Mouse (Mus musculus) CH12F3 (cell line): ENCODE measurements at regions not wholly inside any gene's neighbourhood (a gene's known extent, or its start where the extent isn't known, plus 50 kb on each side); places are given as distances from the start of the nearest gene placed in this dataset.

ENCODE experiments used
- in situ Hi-C: fragments of 300-500 bp; cut with MboI; formaldehyde crosslinking; loops from 2 replicates; pipeline ENCODE4 v1.14.3; 2020; ENCODE audit warnings: low sequenced_read_pairs

DNA sequence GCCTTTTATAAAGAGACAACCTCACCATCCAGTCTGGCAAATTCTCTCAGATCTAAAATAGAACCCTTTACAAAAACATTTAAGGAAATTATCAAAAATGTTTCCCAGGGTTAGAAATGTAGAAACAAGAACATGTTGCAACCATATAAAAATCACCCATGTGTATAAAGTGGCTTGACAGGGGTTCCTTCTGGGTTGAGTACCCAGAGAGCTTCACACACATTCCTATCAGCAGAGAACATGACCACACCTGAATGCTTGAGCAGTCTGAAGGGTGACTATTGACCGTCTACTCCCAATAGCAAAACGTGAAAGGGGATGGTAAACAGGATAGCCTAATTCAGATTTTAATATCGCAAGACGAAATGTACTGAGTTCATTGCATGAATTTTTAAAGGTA lies 57.8 kb upstream of the Zfand5 start:
- in situ Hi-C loops, result no loop called here

DNA sequence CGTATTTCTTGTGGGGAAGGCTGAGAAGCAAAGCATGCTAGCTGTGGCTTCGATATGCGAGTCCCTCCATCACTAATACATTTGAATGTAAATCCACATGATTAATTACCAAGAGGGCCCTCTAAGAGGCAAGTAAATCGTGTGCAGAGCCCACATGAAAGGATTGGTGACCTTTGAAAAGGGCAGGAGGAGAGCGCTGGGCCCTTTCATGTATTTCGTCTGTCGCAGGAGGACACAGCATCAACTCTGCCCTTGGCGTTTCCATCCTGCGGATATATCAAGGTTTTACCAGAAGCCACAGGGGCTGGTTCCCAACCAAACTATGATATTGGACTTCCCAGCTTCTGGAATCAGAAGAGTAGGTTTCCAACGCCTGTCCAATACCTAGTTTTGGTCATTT lies 78.6 kb upstream of the Zfand5 start:
- in situ Hi-C loops, result no loop called here

DNA sequence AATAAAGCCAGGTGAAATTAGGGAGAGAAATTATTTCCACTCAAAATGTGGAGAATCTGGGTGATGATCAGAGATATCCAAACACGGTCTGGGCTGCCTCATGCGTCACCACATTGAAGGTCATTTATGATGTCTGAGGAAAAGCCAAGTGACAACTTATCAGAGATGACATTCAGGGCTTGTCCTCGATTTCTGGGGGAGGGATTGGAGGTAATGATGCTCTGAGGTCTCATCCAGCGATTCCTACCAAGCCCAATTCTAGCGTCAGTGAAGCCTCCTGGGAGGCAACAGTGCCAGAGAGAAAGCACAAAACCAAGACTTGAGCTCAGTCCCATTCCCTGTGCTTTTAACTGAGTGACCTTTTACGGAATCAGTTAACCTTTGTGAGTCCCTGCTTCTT lies 79.5 kb upstream of the Zfand5 start:
- in situ Hi-C loops, result no loop called here

DNA sequence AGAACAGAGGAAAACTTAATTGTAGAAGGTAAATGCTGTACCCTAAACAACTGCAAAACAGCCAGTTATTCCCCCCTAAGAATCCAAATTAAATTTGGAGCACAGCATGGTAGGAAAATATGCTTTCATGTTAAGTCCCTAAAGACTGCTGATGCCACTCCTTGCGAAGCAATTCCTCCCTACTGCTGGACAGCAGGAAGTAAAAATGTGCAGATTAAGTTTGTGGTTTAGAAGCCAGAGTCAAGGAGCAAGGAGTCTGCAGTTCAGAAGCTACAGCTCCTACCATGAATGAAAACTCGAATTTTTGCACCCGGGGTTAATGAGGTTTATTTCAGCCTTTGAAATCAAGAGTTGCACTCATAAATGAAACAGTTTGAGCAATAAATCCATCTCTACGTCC lies 82.9 kb upstream of the Zfand5 start:
- in situ Hi-C loops, result no loop called here

DNA sequence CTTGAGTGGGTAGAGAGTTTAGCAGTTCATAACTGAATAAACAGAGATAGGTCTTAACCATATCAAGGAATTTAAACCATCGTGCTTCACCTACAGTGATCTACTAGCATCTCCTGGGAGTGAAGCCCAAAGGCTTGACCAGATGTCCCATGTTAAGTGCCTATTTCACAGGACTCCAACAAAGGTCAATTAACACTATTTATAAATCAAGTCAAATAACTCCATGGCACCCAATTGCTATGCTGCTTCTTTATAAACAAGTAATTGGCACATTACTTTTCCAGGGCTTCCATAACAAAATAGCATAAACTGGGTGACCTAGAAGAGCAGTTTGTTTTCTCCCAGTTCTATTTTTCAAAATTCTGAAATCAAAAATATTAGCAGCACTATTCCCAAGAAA lies 85.4 kb upstream of the Zfand5 start:
- in situ Hi-C loops, result no loop called here

DNA sequence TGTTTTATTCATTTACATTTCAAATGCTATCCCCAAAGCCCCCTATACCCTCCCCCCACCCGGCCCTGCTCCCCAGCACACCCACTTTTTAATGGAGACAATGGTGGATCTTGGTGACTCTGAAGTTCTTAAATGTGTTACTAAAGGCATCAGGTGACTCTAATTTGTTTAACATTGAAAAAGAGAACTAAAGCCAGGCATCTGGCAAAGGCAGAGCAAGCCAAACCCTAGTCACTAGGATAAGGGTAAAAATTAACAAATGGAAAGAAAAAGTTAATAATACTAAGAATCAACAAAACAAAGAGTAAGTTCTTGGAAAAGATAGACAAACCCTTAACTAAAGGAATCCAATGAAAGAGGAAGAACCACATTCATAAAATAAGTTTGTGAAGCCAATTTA lies 86.1 kb upstream of the Zfand5 start:
- in situ Hi-C loops, result no loop called here

DNA sequence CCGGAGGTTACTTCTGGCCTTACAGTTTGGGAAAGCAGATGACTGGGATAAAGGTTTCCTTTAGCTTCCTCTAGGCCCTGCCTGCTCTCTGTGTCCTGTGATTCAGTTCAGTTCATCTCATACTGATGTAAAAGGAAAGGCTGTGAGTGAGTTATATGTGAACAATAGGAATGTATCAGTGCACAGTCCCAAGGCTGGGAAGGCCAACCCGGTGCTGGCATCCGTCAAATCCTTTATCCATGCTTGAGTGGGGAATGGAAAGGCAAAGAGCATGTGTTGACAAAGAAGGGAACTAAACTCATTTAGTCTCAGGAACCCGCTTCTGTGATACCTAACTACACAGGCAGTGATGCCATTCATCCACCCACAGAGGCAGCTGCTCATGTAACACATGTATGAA lies 89.0 kb upstream of the Zfand5 start:
- in situ Hi-C loops, result no loop called here

DNA sequence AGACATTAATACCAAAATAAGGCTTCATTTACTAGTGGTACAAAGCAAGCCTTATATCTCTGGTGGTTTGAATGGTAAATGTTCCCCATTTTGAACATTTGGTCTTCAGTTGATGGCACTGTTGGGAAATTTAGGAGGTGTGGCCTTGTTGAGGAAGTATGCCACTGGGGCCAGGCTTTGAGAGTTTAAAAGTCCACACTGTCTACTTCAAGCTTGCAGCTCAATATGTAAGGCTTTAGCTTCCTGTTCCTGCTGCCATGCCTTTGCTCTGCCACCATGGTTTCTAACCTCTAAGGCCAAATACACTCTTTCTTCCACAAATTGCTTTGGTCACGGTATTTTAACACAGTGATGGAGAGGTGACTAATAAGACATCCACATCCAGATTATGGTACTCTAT lies 92.2 kb upstream of the Zfand5 start:
- in situ Hi-C loops, result no loop called here

DNA sequence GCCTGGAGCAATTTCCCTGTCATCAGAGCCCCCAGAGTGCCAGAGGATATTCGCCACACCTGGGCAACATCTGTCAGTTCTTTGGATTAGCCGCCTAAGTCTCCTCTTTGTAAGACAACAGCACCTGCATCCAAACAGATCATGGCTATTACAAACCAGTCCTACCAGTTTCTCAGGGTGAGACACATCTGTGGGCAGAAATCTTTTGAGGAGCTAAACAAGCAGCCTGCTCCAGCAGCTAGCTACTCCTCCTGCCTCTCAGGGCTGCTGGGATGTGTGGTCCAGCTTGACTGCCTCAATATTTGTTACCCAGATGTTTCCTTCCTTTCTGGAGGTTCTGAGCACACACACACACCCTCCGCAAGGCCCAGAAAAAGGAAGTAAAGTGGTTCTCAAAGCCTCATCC lies 96.6 kb upstream of the Zfand5 start:
- in situ Hi-C loops, result no loop called here

DNA sequence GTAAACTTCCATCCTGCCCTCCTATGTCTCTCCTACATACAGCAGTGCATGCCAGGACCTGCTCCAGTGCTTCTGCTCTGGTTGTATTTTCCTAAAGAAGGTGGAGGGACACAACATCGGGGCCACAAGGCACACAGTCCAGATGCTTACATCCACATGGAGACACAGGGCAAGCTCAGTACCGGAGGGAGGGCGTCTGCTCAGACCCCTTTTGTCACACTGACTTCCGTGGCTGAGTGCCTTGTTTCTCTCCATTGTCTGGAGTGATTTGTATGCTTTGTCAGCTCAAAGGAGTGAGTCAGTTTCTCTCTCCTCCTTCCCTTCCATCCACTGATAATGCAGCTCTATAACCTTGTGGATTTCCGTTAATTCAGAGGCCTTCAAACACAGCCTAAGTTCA lies 97.4 kb upstream of the Zfand5 start:
- in situ Hi-C loops, result no loop called here

DNA sequence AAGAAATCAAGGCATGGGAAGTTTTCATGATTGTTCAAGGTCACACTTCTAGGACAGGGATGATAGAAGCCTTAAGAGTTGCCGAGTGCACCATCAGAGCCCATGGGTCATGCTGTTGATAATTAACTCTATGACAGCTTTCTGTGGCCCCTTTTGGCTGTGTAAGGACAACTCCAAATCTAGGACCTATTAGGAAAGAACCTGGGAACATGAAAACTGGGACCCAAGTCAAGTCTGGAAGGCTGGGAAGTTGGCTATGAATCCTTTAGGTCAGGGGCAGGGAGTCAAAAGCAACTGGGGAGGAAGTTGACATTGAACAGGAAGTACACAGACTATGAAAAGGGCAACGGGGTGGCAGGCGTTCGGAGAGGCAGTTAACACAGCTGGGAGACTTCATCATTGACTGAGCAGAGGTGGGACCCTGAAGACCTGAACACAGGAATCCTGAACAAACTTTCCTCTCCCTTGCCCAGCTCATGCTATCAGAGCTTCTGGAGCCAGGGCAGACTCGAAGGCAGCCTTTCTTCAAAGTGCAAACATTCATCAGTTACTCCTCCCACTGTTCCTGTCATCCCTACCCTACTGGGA lies 98.1 kb upstream of the Zfand5 start:
- in situ Hi-C loops, result no loop called here

DNA sequence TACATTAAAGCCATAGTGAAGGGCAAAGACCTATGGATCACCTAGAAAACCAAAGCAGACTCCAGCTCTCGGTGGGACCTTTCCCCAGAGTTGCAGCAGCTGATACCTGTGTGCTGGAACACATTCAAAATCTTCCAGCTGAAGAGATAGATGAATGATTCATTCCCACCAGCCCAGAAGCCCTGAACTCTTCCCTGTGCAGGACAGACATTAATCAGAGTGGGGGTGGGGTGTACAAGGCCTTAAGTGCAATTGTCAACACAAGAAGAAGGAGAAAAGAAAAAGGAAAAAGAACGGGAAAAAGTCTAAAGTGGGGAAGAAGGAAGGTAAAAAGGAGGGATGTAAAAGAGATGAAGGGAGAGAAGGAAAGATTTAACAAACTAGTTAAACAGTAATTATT lies 100.9 kb upstream of the Zfand5 start:
- in situ Hi-C loops, result no loop called here

DNA sequence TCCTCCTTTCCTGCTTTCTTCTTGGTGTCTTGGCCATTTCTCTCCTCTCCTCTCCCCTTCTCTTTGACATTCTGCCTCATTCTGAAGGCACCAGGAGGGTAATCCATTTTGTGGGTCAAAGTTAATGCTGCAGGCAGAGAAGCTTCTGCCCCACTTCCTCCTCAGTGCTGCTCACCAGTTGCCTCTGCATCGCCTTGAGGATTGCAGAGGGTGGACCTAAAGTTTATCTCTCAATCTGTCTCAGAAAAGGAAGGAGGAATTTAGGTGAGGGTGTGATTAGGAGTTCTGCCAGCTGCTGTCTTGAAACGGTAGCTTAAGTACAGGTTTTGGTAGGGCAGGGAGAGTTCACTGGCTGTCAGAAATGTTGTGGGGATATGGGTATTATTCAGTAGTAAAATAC lies 101.3 kb upstream of the Zfand5 start:
- in situ Hi-C loops, result no loop called here

DNA sequence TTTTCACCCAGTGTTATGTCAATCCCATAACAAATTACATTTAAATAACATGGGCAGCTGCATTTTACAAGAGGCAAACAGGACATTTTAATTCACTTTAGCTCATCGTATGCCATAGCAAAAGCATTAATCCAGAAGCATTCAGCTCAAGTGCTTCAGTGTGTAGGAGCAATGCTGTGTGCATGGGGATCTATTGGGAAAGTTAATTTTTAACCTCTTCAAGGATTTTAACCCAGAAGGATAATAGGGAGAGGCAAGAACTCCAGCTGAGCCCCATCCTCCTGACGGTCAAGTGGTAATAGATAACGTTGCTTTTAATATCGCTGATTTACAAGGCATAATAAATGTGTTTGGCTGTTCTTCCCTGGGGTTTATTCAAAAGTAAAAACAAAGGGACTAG lies 105.1 kb upstream of the Zfand5 start:
- in situ Hi-C loops, result no loop called here

DNA sequence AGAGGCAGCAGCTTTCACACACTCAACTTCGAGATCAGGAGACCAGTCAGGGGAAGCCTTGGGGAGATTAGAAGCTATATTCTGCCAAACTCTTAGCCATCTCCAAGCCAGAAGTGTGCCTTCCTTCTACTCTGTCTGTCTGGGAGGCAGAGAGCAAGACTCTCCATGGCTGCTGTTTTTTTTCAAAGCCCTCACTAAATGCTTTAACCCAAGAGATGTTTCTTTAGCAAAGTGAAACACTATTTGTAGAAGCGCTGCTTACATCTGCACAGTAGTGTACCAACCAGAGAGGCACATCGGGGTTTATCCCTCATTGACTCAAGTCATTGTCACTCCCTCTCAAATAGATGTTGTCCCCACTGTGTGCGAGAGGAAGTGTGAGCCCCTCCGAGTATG lies 105.6 kb upstream of the Zfand5 start:
- in situ Hi-C loops, result no loop called here

DNA sequence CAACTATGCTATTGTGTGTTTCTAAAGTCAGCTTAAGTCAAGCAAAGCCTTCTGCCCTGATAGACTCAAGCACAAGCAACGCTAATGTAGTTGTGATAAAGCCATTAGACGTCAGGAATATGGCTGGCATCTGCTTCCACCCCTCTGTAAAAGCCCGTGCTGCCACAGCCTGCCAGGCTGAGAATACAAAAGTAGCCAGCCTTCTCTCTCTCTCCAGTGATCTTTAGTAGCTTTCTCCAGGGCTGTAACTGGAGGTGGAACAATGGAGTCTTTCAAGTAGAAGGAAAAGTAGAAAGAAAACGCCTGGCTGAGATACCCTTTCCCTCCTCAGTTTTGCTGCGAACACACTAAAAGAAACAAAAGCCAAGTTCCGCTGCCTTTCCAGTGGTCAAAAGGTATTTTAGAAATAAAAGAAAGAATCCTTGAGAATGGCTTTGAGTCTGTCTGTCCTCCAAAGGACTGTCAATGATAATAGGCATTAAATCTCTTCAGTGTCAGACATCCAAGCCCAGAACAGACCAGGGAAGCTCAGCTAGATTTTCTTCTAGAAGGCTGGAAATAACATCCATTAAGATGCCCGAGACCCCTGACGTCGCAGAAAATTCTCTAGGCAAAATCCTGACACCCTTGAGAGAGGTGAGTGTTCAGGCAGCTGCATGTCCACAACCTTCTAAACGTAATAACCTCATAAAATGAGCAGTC lies 106.2 kb upstream of the Zfand5 start:
- in situ Hi-C loops, result no loop called here

DNA sequence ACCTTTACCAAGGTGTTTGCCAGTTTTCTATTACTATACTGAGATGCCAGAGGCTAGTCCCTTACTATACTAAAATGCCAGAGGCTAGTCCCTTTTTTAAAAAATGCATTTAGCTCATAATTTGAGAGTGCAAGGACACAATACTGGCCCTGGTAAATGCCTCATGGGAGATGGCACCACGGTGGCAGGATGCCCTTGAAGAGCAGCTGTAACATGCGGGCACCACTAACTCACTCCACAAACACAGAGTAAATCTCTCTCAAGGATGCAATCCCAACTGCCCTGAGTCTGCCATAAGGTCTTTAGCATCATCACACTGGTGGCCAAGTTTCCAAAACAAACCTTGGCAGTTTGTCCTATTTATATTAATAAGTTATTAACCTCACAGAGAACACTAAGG lies 108.1 kb upstream of the Zfand5 start:
- in situ Hi-C loops, result no loop called here

DNA sequence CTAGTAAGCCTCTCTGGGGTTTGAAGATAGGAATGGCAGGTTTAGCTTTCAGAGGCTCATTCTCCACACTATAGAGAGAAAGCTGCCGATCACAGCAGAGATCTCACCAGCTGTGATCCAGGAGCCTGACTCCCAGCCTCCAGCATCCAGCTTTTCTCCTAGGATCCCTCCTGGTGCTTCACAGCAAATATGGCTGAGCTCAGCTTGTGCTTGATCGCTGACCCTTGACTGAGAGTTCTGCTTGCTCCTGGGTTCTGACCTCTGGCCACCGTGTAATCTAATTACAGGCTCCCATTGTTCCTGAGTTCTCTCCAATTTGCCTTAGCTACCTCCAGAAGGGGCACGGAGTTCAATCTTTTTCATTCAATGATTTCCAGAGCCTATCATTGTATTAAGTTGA lies 111.1 kb upstream of the Zfand5 start:
- in situ Hi-C loops, result no loop called here

DNA sequence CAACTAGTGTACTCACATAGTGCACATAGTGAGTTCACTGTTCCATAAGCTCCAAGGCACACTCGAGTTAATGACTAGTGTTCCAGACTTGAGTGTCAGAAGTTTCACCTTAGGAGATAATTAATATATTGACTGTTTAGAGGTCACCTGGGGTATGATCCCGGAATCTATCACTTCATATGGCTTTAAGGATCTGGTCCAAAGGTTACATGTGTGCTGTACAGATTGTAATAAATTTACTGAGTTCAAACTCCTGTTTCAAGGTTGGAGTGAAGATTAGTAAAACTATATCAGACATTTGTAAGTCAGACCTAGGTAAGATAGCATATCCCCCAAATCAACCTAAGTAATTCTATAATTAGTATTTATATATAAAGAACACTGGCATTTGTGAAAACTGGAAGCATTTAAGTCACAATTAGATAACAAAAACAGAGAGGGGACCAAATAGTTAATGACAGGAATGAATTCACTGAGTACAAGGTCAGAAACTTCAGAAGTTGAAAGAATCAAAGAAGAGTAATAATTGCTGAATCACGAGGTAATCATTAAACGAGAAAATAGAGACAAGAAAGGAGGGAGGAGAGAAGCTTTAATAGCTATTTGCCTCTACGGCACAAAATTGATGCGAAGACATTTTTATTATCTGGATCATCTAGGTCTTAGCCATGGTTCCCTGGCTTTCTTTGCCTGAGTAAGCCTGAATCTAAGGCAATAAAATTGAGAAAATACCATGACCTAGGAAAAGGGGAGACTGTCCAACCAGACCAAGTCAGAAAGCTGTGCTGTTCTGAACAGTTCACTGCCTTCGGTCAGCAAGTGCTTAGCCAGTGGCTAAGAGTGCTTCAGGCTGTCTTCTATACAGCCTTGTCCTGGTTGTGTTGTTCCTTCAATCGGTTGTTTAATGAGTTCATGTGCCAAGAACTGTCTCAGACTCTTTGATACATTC lies 112.6 kb upstream of the Zfand5 start:
- in situ Hi-C loops, result no loop called here

DNA sequence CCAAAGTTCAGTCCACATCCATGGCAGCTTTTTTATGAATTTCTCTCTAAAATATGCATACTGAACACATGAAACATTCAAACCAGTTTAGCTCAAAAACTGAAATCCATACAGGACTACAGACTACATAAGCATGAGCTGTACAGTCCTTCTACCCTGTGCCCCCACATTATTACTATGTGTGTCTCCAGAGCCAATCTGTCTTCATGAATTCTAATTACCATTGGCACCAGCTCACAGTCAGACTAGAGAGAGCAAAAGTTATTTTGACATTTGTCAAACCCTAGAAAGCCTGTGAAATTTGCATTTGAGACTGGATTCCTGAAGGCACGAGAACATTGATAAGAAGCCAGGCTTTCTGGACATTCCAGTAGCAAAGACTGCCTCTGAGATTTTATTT lies 117.9 kb upstream of the Zfand5 start:
- in situ Hi-C loops, result no loop called here

DNA sequence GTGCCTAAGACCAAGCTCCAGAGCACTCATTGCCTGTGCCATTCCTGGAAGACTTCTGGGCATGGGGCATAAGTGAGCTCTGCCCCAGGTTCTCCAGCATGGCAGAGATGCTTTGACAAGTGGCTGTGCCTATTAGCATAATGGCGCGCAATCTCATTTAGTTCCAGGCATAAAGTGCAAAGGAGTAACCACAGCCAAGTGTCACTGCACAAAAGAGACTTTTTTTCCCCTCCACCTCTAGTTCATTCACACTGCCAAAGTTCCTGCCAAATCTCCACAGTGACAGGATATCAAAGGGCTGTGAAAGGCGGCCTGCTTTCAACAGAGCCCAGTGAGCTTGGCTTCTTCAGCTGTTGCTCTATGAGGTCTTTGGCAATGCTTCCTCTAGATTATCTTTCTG lies 120.1 kb upstream of the Zfand5 start:
- in situ Hi-C loops, result no loop called here

DNA sequence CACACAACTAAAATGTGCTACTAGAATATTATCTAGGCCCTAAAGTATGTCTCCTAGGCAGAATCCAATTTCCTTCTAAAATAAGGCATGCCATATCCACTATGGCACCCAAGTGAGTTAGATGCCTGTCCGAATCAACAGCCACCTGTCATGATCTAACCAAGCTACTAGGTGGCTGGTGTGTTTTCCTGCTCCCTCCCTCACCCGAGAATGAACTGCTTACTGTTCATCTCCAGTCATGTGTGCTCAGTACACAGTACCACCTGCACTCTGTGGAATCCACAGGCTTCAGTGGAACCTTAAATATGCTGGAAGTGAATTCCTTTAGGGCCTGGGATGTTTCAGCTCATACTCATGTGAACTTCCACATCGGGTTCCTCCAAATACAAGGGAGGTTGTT lies 121.2 kb upstream of the Zfand5 start:
- in situ Hi-C loops, result no loop called here
